Mouse (Mus musculus) embryo, embryonic 10.5 days (tissue): ENCODE data around the gene Crtac1.

Experiments used
- DNase-seq: peaks from one replicate; pipeline ENCODE4 v3.0.0-alpha.2; 2015; ENCODE audit warnings: low spot score

The Crtac1 gene

GRCm38 (mm10) chr19:42237602-42238340 is 193.8 kb downstream of the Crtac1 start:
- DNase-seq, result no peak
